Mouse (Mus musculus) heart, postnatal 10 days (tissue): ENCODE results near the gene Daglb. TPM values are rescaled to one million over a fixed set of nuclear protein-coding genes. Genes with fewer than 3 reads are reported as not detected.
A peak's percentile ranks its signal among the peaks of the same experiment; 100 is the strongest.
"Not testable (repeated sequence)": the region's sequence is repeated elsewhere in the genome, so short reads cannot be mapped to it uniquely, and the experiment has no call there.

Experiments used
- DNase-seq, 2 experiments: peaks; one replicate each; pipeline ENCODE4 v3.0.0; 2021
- intact Hi-C: fragments of 180-260 bp; cut with DNase I; formaldehyde crosslinking; loops from one replicate; pipeline ENCODE4 v1.15.1; 2025
- total RNA-seq, 2 experiments: library from RNA; stranded (reverse); gene quantifications; 2 replicates each; pipeline ENCODE4 v1.2.3; 2021

Daglb gene
- total RNA-seq, 2 experiments from 2014 or later: 7.9 to 8.8 TPM

- intact Hi-C loops: no loop called here
- DNase-seq: no peak
Measured at GRCm38 (mm10) chr5:143477901-143478300, 13.5 kb downstream of the Daglb start.

GRCm38 (mm10) chr5:143484955-143485354 lies 20.6 kb downstream of the Daglb start:
- intact Hi-C loops: no loop called here
- no peak for DNase-seq

DNA sequence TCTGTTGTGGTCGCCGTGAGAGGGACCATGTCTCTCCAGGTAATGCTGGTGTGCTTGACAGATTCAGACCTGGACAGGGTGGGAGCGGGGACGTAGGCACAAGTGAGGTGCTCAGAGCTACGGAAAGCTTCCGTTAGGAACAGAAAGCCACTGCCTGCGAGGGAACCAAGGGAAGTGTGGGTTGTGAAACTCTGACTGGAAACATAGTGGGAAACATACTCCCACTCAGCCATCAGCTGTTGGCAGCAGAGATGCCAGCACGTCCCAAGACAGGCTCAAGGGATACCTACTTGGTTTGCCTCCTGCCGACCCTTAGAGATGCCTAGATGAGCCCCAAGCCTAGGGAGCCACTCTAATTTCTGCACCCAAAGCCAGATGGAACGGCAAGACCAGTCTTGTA lies 22.8 kb downstream of the Daglb start:
- no peak for DNase-seq
- intact Hi-C loops: no loop called here

GRCm38 (mm10) chr5:143487998-143488397 lies 23.6 kb downstream of the Daglb start:
- intact Hi-C loops: no loop called here
- DNase-seq: no peak

DNA sequence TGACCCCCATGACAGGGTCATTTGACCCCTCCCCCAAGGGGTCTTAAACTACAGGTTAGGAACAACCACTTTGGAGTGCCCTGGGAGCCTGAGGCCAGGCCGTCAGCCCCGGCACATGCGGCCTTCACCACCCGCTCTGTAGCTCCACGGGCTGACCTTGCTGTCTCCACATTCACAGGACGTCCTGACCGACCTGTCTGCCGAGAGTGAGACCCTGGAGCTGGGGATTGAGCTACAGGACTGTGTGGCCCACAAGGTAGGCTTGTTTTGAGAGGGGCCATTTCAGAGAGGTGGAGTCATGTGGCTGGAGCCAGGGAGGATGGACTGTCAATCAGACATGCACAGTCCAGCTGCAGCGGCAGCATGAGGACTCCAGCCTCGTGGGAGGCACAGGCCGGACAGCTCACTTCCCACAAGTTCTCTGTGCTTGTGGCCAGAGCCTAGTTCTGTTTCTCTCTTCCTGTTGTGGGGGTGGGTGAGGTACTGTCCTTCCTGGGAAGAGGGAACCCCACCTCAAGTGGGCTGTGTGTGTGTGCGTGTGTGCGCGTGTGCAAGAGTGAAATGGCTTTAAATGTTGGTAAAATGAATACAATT lies 25.5 kb downstream of the Daglb start:
- intact Hi-C loops: no loop called here
- DNase-seq: no peak

DNA sequence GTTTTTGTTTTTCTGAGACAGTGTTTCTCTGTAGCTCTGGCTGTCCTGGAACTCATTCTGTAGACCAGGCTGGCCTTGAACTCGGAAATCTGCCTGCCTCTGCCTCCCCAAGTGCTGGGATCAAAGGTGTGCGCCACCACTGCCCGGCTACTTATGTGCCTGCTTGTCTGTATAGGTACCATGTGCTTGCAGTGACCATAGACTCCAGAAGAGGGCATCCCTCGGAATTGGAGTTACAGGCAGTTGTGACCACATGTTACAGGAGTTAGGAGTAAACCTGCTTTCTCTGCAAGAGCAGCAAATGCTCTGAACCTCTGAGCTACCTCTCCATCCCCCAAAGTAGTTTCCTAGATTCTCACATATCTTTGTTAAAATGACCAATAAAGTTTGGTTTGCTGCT lies 27.4 kb downstream of the Daglb start:
- intact Hi-C loops: no loop called here

DNA sequence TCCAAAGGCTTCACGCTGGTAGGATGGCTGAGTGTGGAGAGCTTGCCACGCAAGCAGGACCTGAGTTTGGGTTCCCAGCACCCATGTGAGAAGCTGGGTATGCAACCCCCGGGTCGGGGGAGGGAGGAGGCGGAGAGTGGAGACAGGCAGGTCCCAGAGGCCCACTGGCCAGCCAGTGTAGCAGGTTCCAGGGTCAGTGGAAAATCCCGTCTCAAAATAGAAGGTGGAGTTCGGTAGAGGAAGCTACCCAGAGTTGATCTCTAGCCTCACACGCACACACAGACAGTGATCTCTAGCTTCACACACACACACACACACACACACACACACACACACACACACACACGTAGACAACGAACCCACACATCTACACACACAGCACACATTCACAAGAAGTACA lies 28.8 kb downstream of the Daglb start:
- intact Hi-C loops: no loop called here

More for the DNA sequence above, 27.4 kb downstream of the Daglb start:
- no peak for DNase-seq

GRCm38 (mm10) chr5:143495708-143496107 lies 31.3 kb downstream of the Daglb start:
- DNase-seq: no peak
- intact Hi-C loops: no loop called here

More for the DNA sequence above, 28.8 kb downstream of the Daglb start:
- no peak for DNase-seq

DNA sequence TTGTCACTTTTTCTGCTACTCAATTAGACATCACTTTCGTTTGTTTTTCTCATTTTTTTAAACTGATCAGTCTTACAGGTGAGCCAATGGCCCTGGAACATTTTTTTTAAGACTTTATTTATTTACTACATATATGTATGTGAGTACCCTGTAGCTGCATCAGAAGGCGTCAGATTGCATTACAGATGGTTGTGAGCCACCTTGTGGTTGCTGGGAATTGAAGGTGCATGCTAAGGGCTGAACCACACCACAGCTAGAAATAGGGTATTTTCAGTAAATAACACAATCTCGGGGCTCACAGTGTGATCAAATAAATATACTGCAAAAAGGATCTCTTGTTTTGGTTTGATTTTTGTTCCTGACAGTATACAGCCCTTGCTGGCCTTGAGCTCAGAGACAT lies 33.1 kb downstream of the Daglb start:
- intact Hi-C loops: no loop called here
- no peak for DNase-seq

GRCm38 (mm10) chr5:143499197-143499596 lies 34.8 kb downstream of the Daglb start:
- DNase-seq: no peak
- intact Hi-C loops: no loop called here

DNA sequence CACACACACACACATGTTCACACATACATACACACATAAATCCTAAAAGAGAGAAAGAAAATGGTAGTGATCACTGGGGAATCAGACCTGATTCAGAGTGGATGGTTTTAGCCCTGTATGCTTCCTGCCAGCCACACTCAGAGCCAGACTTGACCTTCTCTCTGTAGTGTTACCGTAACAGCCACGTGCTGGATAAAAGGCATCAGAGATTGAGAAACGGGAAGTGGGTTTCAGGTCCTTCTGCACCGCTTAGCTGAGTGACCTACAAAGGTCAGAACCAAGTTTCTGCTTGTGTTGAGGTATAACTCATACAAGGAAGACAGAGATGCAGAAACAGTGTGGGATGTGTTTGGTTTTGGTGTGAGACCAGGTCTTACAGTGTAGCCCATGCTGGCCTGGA lies 35.3 kb downstream of the Daglb start:
- no peak for DNase-seq
- intact Hi-C loops: no loop called here

GRCm38 (mm10) chr5:143500711-143501110 lies 36.3 kb downstream of the Daglb start:
- intact Hi-C loops: not testable (repeated sequence)

GRCm38 (mm10) chr5:143501140-143501539 lies 36.8 kb downstream of the Daglb start:
- DNase-seq: no peak
- intact Hi-C loops: no loop called here

More at GRCm38 (mm10) chr5:143500711-143501110, 36.3 kb downstream of the Daglb start:
- not testable (repeated sequence) for DNase-seq

DNA sequence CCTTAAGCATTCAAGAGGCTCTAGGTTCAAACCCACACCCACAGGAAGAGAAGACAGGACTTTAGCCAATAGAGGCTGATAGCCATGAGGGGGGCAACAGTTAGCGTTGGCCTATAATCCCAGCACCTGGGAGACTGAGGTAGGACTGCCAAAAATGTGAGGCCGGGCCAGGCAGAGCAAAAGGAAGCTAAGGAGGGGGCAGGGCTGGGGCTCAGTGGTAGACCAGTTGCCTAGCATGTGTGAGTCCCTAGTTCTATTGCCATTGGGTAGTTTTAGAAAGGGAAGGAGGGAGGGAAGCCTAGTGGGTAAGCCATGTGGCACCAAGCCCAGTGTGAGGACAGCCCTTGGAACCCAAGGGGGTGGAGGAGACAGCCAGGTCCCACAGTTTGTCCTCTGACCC lies 37.3 kb downstream of the Daglb start:
- DNase-seq: no peak
- intact Hi-C loops: no loop called here

DNA sequence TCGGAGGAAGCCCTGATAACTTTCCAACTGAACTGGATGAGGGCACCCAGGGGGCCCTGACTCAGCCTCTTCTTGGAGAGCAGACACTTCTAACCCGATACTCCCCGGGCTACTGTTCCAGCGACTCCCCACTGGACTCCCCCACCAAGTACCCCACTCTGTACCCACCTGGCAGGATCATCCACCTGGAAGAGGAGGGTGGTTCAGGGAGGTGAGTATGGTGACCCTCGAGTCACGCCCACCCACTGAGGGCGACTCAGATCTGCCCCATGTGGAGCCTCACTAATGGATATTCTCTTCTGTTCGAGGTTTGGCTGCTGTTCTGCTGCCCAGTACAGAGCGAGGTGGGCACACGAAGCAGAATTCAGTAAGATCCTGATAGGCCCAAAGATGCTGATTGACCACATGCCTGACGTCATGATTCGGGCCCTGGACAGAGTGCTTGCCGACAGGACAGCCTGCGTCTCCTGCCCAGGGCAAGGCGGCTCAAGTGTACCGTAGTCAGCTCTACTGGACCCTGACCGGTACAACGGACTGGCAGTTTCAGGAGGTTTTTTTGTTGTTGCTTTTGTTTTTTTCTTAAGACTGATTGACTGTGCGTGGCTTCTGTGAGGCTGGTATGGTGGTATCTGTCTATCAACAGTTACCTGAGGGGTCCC lies 38.6 kb downstream of the Daglb start:
- intact Hi-C loops: no loop called here
- no peak for DNase-seq

GRCm38 (mm10) chr5:143503740-143504139 lies 39.4 kb downstream of the Daglb start:
- intact Hi-C loops: loop anchor here (2.0 kb wide), 1 partner anchor 43 kb away; no protein-coding TSS in a partner anchor
- no peak for DNase-seq

DNA sequence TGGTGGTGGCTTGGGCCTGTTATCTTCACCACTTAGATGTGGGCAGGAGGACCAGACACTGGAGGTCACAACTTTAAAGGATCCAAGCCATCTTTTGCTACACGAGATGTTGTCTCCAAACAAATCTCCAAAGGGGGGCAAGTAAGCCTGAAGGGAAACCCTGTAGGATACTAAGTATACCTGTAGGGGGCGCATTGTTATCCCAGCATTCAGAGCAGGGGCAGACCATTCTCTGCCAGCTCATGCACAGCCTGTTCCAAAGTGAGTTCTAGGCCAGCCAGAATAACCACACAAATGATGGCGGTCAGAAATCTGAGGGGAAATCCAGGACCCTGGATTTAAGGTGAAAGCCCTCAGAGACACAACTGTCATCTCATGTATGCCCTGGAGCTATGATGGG lies 40.1 kb downstream of the Daglb start:
- no peak for DNase-seq
- intact Hi-C loops: loop anchor here (2.0 kb wide), 1 partner anchor 42 kb away; no protein-coding TSS in a partner anchor

GRCm38 (mm10) chr5:143505056-143505455 lies 40.7 kb downstream of the Daglb start:
- DNase-seq: no peak
- intact Hi-C loops: loop anchor here (2.0 kb wide), 1 partner anchor 42 kb away; no protein-coding TSS in a partner anchor

DNA sequence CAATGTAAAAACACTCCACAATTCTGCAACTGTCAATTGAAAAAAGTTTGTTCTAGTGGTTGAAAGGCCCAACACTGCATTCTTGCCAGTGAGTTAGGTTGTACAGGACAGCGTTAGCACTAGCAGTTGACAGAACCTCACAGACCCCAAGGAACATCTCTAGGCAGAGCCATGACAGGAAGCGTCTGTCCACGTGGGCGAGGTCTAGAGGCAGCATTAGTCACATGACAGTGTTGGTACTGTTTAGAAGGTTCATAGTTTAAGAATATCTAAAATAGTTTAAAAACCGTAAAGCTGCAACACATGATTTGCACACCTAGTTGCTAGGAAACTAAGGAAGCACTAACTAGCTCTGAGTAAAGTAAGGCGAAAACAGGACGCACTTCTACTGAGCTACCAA lies 41.2 kb downstream of the Daglb start:
- intact Hi-C loops: loop anchor here (2.0 kb wide), 1 partner anchor 41 kb away; no protein-coding TSS in a partner anchor
- DNase-seq: no peak

- intact Hi-C loops: no loop called here
- DNase-seq: no peak
Measured at GRCm38 (mm10) chr5:143509294-143509693, 44.9 kb downstream of the Daglb start.

DNA sequence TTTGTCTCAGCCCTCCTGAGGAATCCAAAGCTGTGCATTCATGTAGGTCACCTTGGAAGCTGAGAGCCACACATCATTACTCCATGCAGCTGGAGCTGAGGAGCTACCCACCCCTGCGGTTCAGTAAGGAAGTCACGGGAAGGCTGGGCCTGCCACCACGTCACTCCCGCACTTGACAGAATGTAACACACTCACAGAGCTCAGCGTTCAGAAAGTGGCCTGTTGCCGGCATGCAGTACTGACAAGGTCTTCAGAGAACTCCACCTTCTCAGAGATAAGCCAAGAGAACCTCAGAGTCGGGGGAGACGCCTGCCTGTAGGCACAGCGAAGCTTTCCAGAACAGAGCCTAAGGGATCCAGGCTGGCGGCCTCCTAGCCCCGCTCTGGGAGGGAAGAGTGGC lies 45.4 kb downstream of the Daglb start:
- peak in 1 of 2 experiments; percentile 53 for DNase-seq
- intact Hi-C loops: no loop called here

- intact Hi-C loops: no loop called here
- no peak for DNase-seq
Measured at GRCm38 (mm10) chr5:143511577-143511976, 47.2 kb downstream of the Daglb start.
